Mouse (Mus musculus) left cerebral cortex, adult 9 months (tissue): ENCODE results near the gene Upf2.
"Not testable (repeated sequence)": the region's sequence is repeated elsewhere in the genome, so short reads cannot be mapped to it uniquely, and the experiment has no call there.

Source experiments
- DNase-seq, 2 experiments: peaks; one replicate each; pipeline ENCODE4 v3.0.0; 2022; ENCODE audit warnings: low spot score in 2 of 2

The Upf2 gene

GRCm38 (mm10) chr2:5949821-5950220 lies 1.4 kb upstream of the Upf2 start:
- DNase-seq = not testable (repeated sequence)

- peak in 1 of 2 experiments; percentile 17 for DNase-seq
These were observed 964 bp upstream of the Upf2 start for GRCm38 (mm10) chr2:5950305-5950704.

- peak in 1 of 2 experiments; percentile 12 for DNase-seq
These were observed 447 bp downstream of the Upf2 start for GRCm38 (mm10) chr2:5951621-5952211.

- DNase-seq = no peak
These were observed 6.4 kb downstream of the Upf2 start for GRCm38 (mm10) chr2:5957705-5958104.

GRCm38 (mm10) chr2:5962265-5962664 lies 11.0 kb downstream of the Upf2 start:
- no peak for DNase-seq

GRCm38 (mm10) chr2:5963729-5964128 lies 12.5 kb downstream of the Upf2 start:
- not testable (repeated sequence) for DNase-seq

- no peak for DNase-seq
These were observed 14.7 kb downstream of the Upf2 start for GRCm38 (mm10) chr2:5965972-5966371.

- not testable (repeated sequence) for DNase-seq
These were observed 19.4 kb downstream of the Upf2 start for GRCm38 (mm10) chr2:5970629-5971028.

GRCm38 (mm10) chr2:5977532-5977931 lies 26.3 kb downstream of the Upf2 start:
- DNase-seq = no peak

- DNase-seq = peak in 1 of 2 experiments; percentile 28
These were observed 44.3 kb downstream of the Upf2 start for GRCm38 (mm10) chr2:5995538-5995937.

- DNase-seq = no peak
These were observed 52.7 kb downstream of the Upf2 start for GRCm38 (mm10) chr2:6003949-6004348.

GRCm38 (mm10) chr2:6014532-6014931 lies 63.3 kb downstream of the Upf2 start:
- DNase-seq = no peak

- not testable (repeated sequence) for DNase-seq
These were observed 63.9 kb downstream of the Upf2 start for GRCm38 (mm10) chr2:6015182-6015581.

- DNase-seq = no peak
These were observed 69.3 kb downstream of the Upf2 start for GRCm38 (mm10) chr2:6020570-6020969.

GRCm38 (mm10) chr2:6042644-6043043 lies 91.4 kb downstream of the Upf2 start:
- peak in 1 of 2 experiments; percentile 16 for DNase-seq

- no peak for DNase-seq
These were observed 95.5 kb downstream of the Upf2 start for GRCm38 (mm10) chr2:6046796-6047195.

- no peak for DNase-seq
These were observed 97.3 kb downstream of the Upf2 start for GRCm38 (mm10) chr2:6048570-6048969.

GRCm38 (mm10) chr2:6049018-6049417 lies 97.7 kb downstream of the Upf2 start:
- DNase-seq = no peak

- DNase-seq = no peak
These were observed 104.2 kb downstream of the Upf2 start for GRCm38 (mm10) chr2:6055466-6055865.

- DNase-seq = no peak
These were observed 105.2 kb downstream of the Upf2 start for GRCm38 (mm10) chr2:6056518-6056917.

GRCm38 (mm10) chr2:6059291-6059690 lies 108.0 kb downstream of the Upf2 start:
- no peak for DNase-seq

GRCm38 (mm10) chr2:6060071-6060804 lies 109.0 kb downstream of the Upf2 start:
- no peak for DNase-seq

GRCm38 (mm10) chr2:6067341-6067740 lies 116.1 kb downstream of the Upf2 start:
- DNase-seq = no peak
